Mouse (Mus musculus) lung, adult 2 months (tissue): Measurements from ENCODE around the gene Zfp768.

ENCODE experiments used
- CTCF ChIP-seq: fragments of 200-500 bp; IDR thresholded peaks from 2 replicates; pipeline ENCODE4 v1.5.1; 2011; ENCODE audit warnings: mild to moderate bottlenecking, low read length, control low read depth; ENCODE audit not compliant: insufficient read depth
- POLR2A ChIP-seq: fragments of 200-500 bp; IDR thresholded peaks from 2 replicates; pipeline ENCODE4 v1.6.1; 2011; ENCODE audit warnings: low read depth, mild to moderate bottlenecking, control low read depth, low read length, borderline replicate concordance; ENCODE audit errors: extremely low read depth

GRCm38 (mm10) chr7:127361449-127361848, 16.1 kb upstream of the Zfp768 start:
- TF ChIP-seq CTCF (no peak), POLR2A (no peak)
